Mouse (Mus musculus) forebrain, embryonic 11.5 days (tissue): ENCODE results near the gene Arhgap28. TPM values are rescaled to one million over a fixed set of nuclear protein-coding genes. Genes with fewer than 3 reads are reported as not detected.

Experiments used
- ATAC-seq: fragments of 200-750 bp; cut with Nextera tagmentation; replicated peaks from 2 replicates; pipeline ENCODE4 v1.8.0; 2017; ENCODE audit warnings: moderate TSS enrichment; ENCODE audit not compliant: low FRiP score
- DNase-seq: peaks from one replicate; pipeline ENCODE4 v3.0.0-alpha.2; 2017; ENCODE audit warnings: low spot score
- H3K27ac ChIP-seq: fragments of 300-500 bp; sonication (generic); 2 replicates; pipeline ENCODE4 v1.5.1; 2014; ENCODE audit warnings: low read depth, low read length
- H3K27me3 ChIP-seq: fragments of 300-500 bp; sonication (generic); 2 replicates; pipeline ENCODE4 v1.6.1; 2014; ENCODE audit warnings: mild to moderate bottlenecking, low read length, mixed read lengths; ENCODE audit not compliant: control insufficient read depth, insufficient read depth
- H3K36me3 ChIP-seq: fragments of 300-500 bp; sonication (generic); 2 replicates; pipeline ENCODE4 v1.6.1; 2014; ENCODE audit warnings: mild to moderate bottlenecking, low read length, moderate library complexity, mixed read lengths; ENCODE audit not compliant: control insufficient read depth, insufficient read depth
- H3K4me1 ChIP-seq: fragments of 300-500 bp; sonication (generic); replicated peaks from 2 replicates; pipeline ENCODE4 v1.6.1; 2014; ENCODE audit warnings: low read length, mixed read lengths; ENCODE audit not compliant: control insufficient read depth, insufficient read depth
- H3K4me2 ChIP-seq: fragments of 300-500 bp; sonication (generic); 2 replicates; pipeline ENCODE4 v1.6.1; 2014; ENCODE audit warnings: low read depth, mild to moderate bottlenecking, low read length, moderate library complexity, mixed read lengths; ENCODE audit not compliant: severe bottlenecking
- H3K4me3 ChIP-seq: fragments of 300-500 bp; sonication (generic); 2 replicates; pipeline ENCODE4 v1.5.1; 2014; ENCODE audit warnings: low read depth, low read length
- H3K9ac ChIP-seq: fragments of 300-500 bp; sonication (generic); 2 replicates; pipeline ENCODE4 v1.6.1; 2014; ENCODE audit warnings: low read length
- H3K9me3 ChIP-seq: fragments of 300-500 bp; sonication (generic); 2 replicates; pipeline ENCODE4 v1.6.1; 2016; ENCODE audit warnings: low read length, mixed read lengths; ENCODE audit not compliant: control insufficient read depth
- WGBS: fragments of 180-500 bp; shearing (Covaris S2); extraction: QIAGEN DNeasy Blood & Tissue Kit; methylation state at CpG from one replicate; pipeline ENCODE4 v1.1.7; 2014; 5-methylcytosine and 5-hydroxymethylcytosine counted together
- polyA plus RNA-seq: library from polyadenylated mRNA; unstranded; fragments of >200 nt; fragmentation: Nextera tagmentation; extraction: Ambion mirVana; gene quantifications from 2 replicates; pipeline ENCODE4 v1.2.1, GENCODE M21; 2014

Arhgap28 gene
- polyA plus RNA-seq, 1 experiment from 2014 or later, result 21.9 TPM

DNA sequence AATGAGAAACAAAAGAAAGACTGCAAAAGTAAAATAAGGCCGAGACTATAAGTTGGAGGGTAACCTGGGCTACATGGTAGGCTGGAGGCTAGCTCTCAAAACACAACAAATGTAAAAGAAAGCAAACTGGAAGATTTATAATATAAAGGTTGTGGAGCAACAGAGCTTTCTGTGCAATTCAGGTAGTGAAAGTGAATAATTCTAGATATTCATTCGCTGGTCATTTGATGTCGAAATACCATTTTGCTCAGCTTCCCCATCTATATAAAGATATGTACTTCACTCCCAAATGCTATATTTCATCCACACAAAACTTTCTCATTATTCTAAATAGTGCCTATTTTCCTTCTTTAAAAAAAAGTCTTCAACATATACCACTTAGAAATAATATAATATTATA, 66.9 kb downstream of the Arhgap28 start:
- 96% methylated on average over 3 of the region's 3 CpGs for WGBS
- Histone ChIP-seq H3K36me3 (no peaks in the 10 kb centered on the region), H3K4me2 (no peak overlapping the region), H3K27me3 (no peaks in the 10 kb centered on the region), H3K4me1 (no peaks in the 10 kb centered on the region), H3K27ac (no peak overlapping the region), H3K9ac (no peak overlapping the region), H3K4me3 (no peak overlapping the region), H3K9me3 (no peaks in the 10 kb centered on the region)
- no peak for ATAC-seq
- no peak for DNase-seq

DNA sequence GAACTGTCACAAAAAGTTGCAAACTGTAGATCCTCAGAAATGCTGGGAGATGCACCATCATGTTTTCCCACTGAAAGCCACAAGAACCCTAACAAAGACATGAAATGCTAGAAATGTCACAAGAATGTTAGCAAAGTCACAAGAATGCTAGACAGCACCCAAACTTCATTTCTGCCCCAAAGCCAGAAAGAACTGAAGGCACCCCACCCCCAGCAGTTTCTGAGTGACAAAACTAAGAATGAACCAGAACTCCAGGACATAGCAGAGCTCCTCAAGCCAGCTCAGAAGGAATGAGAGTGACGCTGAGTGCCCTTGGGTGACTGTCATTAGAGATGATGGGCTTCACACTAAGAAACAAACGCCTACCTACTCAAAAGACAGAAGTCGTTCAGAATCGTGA, 68.4 kb downstream of the Arhgap28 start:
- H3K4me1 ChIP-seq, result no peaks in the 10 kb centered on the region
- H3K27ac ChIP-seq, result no peak overlapping the region
- H3K4me2 ChIP-seq, result no peak overlapping the region
- H3K4me3 ChIP-seq, result no peak overlapping the region
- no peaks in the 10 kb centered on the region for H3K27me3 ChIP-seq
- ATAC-seq (no peak), DNase-seq (no peak)
- H3K9ac ChIP-seq, result no peak overlapping the region
- no peaks in the 10 kb centered on the region for H3K9me3 ChIP-seq
- H3K36me3 ChIP-seq, result no peaks in the 10 kb centered on the region
- 86% methylated on average over 4 of the region's 4 CpGs for WGBS

DNA sequence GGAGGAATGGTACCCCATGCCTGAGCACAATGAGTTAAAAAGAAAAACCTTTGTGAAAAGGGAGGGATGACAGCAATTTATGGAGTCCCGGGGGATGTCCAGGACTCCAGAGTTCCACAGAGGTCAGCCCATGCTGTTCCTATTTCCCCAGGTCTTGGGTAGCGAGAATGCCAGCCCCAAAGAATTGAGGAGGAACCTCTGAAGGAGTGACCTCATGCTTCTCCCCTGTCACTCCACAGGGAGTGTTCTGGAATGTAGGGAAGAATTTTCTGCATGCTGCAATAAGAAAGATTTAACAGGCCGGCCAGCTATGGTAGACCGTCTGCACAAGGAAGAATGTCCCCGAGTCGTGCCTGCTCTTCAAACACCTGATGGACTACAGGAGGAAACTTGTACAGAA, 72.5 kb downstream of the Arhgap28 start:
- no peak for ATAC-seq
- no peaks in the 10 kb centered on the region for H3K36me3 ChIP-seq
- H3K27me3 ChIP-seq, result no peaks in the 10 kb centered on the region
- DNase-seq, result no peak
- no peak overlapping the region for H3K9ac ChIP-seq
- 84% methylated on average over 6 of the region's 6 CpGs for WGBS
- no peak overlapping the region for H3K4me3 ChIP-seq
- no peaks in the 10 kb centered on the region for H3K9me3 ChIP-seq
- no peaks in the 10 kb centered on the region for H3K4me1 ChIP-seq
- H3K27ac ChIP-seq, result no peak overlapping the region
- H3K4me2 ChIP-seq, result no peak overlapping the region

DNA sequence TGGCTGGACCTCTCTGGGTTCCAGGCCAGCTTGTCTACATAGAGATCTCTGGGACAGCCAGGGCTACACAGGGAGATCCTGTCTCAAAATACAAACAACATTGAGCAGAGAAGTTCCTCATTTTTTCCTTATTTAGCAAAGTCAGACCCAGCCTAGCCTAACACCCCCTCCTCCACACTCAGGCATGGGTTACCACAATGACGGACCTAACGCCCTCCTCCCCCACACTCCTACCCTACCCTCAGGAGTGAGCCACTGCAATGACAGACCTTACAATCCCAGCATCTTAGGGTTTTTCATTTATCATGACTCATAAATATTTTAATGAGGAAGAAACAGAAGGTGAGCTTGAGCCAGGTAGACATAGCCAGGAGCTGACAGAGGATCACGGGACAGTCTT, 73.0 kb downstream of the Arhgap28 start:
- 95% methylated on average over 3 of the region's 3 CpGs for WGBS
- H3K27ac ChIP-seq, result no peak overlapping the region
- H3K4me1 ChIP-seq, result no peaks in the 10 kb centered on the region
- DNase-seq (no peak), ATAC-seq (no peak)
- no peaks in the 10 kb centered on the region for H3K27me3 ChIP-seq
- H3K9ac ChIP-seq, result no peak overlapping the region
- H3K36me3 ChIP-seq, result no peaks in the 10 kb centered on the region
- H3K4me3 ChIP-seq, result no peak overlapping the region
- no peak overlapping the region for H3K4me2 ChIP-seq
- H3K9me3 ChIP-seq, result no peaks in the 10 kb centered on the region

DNA sequence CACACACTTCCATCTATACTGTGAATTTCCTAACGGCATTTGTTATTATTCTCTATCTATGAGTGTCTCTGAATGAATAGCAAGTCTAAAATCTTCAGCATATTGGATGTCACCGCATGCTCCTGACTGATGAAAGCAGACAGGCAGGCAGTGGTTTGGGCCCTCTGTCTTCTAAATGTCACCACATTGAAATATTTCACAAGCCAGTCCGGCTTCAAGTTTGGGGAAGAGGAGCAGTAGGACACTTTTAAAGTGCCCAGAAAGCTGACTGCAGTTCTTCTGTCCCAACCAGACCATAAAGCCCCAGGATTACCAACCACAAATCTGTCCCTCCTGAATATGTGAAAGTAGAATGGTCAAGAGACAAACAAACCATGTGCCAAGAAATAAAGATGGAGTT, 73.5 kb downstream of the Arhgap28 start:
- ATAC-seq (no peak), DNase-seq (no peak)
- 92% methylated on average over 3 of the region's 3 CpGs for WGBS
- H3K4me1 ChIP-seq, result no peaks in the 10 kb centered on the region
- no peaks in the 10 kb centered on the region for H3K36me3 ChIP-seq
- no peak overlapping the region for H3K27ac ChIP-seq
- H3K27me3 ChIP-seq, result no peaks in the 10 kb centered on the region
- H3K4me3 ChIP-seq, result no peak overlapping the region
- no peak overlapping the region for H3K9ac ChIP-seq
- no peak overlapping the region for H3K4me2 ChIP-seq
- no peaks in the 10 kb centered on the region for H3K9me3 ChIP-seq

DNA sequence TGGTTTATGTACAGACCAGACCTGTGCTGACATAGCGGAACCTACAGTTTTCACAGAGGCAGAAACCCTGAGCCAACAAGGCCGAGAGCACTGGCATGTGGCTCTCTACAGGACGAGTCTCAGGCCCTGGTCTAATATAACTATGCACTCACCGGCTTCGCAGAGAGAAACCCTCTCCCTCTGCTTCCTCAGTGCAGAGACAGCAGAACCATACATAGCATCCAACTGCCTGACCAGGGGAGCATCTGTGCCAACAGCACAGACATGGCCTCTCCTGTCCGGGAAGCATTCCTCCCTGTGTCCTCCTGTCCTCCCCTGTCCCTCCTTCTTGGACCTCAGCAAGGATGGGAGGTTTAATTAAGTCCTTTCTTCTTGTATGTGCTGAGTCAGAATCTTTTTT, 75.6 kb downstream of the Arhgap28 start:
- Histone ChIP-seq H3K36me3 (no peaks in the 10 kb centered on the region), H3K4me1 (no peaks in the 10 kb centered on the region), H3K9ac (no peak overlapping the region), H3K4me3 (no peak overlapping the region), H3K4me2 (no peak overlapping the region), H3K27ac (no peak overlapping the region), H3K27me3 (no peaks in the 10 kb centered on the region), H3K9me3 (no peaks in the 10 kb centered on the region)
- WGBS, result 84% methylated on average over 6 of the region's 6 CpGs
- no peak for DNase-seq
- ATAC-seq, result no peak

DNA sequence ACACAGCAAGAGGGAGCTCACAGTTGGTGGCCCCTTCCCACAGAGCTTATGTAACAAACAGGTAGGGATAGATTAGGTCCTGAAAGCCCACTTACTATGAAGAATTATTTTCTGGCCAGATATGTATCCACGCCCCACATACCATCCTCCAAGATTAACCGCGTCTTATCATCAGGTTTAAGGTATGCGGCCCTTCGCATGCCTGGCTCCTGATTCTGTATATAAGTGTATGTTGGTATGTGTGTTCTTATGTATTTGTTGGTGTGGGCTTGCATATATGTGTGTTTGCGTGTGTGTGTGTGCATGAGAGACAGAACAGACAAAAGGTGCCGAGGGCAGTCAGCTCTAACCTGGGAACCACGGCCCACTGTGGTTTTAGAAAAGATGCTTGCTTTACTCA, 76.1 kb downstream of the Arhgap28 start:
- Histone ChIP-seq H3K9ac (no peak overlapping the region), H3K27ac (no peak overlapping the region), H3K4me3 (no peak overlapping the region), H3K4me1 (no peaks in the 10 kb centered on the region), H3K4me2 (no peak overlapping the region), H3K36me3 (no peaks in the 10 kb centered on the region), H3K27me3 (no peaks in the 10 kb centered on the region), H3K9me3 (no peaks in the 10 kb centered on the region)
- 96% methylated on average over 8 of the region's 8 CpGs for WGBS
- ATAC-seq (no peak), DNase-seq (no peak)

DNA sequence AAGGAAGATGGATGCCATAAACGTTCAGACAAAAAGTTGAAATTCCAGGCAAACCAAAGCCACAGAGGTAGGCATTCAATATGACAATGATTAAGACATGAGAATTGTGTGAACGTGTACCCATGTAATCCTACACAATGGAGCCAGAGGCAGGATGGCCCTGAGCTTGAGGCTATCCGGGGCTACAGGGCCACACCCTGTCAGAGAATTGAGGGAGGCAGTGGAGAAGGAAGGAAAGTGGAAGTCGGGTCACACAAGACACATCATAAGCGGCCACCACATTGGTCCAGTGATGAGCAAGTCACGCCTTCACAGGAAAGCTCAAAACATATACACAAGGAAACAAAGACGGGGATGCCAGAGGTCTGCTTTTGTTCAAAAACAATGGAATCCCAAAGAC, 84.0 kb downstream of the Arhgap28 start:
- no peak for DNase-seq
- Histone ChIP-seq H3K4me1 (no peaks in the 10 kb centered on the region), H3K4me3 (no peak overlapping the region), H3K36me3 (no peaks in the 10 kb centered on the region), H3K9me3 (no peaks in the 10 kb centered on the region), H3K27ac (no peak overlapping the region), H3K9ac (no peak overlapping the region), H3K4me2 (no peak overlapping the region), H3K27me3 (no peaks in the 10 kb centered on the region)
- WGBS, result 88% methylated on average over 7 of the region's 7 CpGs
- no peak for ATAC-seq

DNA sequence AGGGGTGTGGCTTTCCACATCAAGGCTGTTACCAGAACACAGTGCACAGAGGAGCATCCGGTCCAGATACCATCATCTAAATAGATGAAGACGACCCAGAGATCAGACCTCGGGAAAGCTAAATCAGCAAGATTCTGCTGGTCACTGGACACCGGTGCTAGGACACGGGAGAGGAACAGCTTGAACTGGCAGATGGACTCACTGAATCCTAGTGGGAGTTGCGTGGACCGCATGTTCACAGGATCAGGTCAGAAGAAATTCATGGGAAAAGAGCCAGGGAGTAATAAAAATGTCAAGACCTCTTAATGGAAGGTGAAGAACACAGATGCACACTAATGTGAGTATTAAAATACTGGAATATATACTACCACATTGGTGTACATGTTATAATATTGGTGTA, 85.7 kb downstream of the Arhgap28 start:
- Histone ChIP-seq H3K9me3 (no peaks in the 10 kb centered on the region), H3K27me3 (no peaks in the 10 kb centered on the region), H3K36me3 (no peaks in the 10 kb centered on the region), H3K9ac (no peak overlapping the region), H3K4me3 (no peak overlapping the region), H3K4me2 (no peak overlapping the region), H3K4me1 (no peaks in the 10 kb centered on the region), H3K27ac (no peak overlapping the region)
- ATAC-seq, result no peak
- DNase-seq, result no peak
- WGBS, result 95% methylated on average over 7 of the region's 7 CpGs
